Mouse (Mus musculus) intestine, postnatal 0 days (tissue): Measurements from ENCODE around the gene Gm26938. TPM values are rescaled to one million over a fixed set of nuclear protein-coding genes. Genes with fewer than 3 reads are reported as not detected.

Experiments used
- ATAC-seq: fragments of 200-750 bp; cut with Nextera tagmentation; 2 replicates; pipeline ENCODE4 v1.8.0; 2017; ENCODE audit warnings: mild to moderate bottlenecking, moderate TSS enrichment, moderate library complexity
- H3K27ac ChIP-seq: fragments of 300-500 bp; sonication (generic); 2 replicates; pipeline ENCODE4 v1.5.1; 2014; ENCODE audit warnings: mild to moderate bottlenecking, low read depth, low read length, moderate library complexity
- H3K27me3 ChIP-seq: fragments of 300-500 bp; sonication (generic); replicated peaks from 2 replicates; pipeline ENCODE4 v1.6.1; 2014; ENCODE audit warnings: low read length, mixed read lengths; ENCODE audit not compliant: control insufficient read depth, insufficient read depth
- H3K36me3 ChIP-seq: fragments of 300-500 bp; sonication (generic); 2 replicates; pipeline ENCODE4 v1.6.1; 2014; ENCODE audit warnings: mild to moderate bottlenecking, moderate library complexity; ENCODE audit not compliant: control insufficient read depth, insufficient read depth
- H3K4me1 ChIP-seq: fragments of 300-500 bp; sonication (generic); replicated peaks from 2 replicates; pipeline ENCODE4 v1.6.1; 2014; ENCODE audit warnings: antibody characterized with exemption, low read length, mixed read lengths; ENCODE audit not compliant: control insufficient read depth, insufficient read depth
- H3K4me2 ChIP-seq: fragments of 300-500 bp; sonication (generic); replicated peaks from 2 replicates; pipeline ENCODE4 v1.6.1; 2014; ENCODE audit warnings: low read depth, mild to moderate bottlenecking, moderate library complexity
- H3K4me3 ChIP-seq: fragments of 300-500 bp; sonication (generic); 2 replicates; pipeline ENCODE4 v1.5.1; 2014; ENCODE audit warnings: low read depth, low read length
- H3K9ac ChIP-seq: fragments of 300-500 bp; sonication (generic); 2 replicates; pipeline ENCODE4 v1.6.1; 2014; ENCODE audit warnings: mild to moderate bottlenecking, low read depth, low read length
- H3K9me3 ChIP-seq: fragments of 300-500 bp; sonication (generic); 2 replicates; pipeline ENCODE4 v1.6.1; 2016; ENCODE audit warnings: mixed run types; ENCODE audit not compliant: control insufficient read depth
- CTCF ChIP-seq: sonication (generic); IDR thresholded peaks from 2 replicates; pipeline ENCODE4 v1.5.1; 2016; ENCODE audit warnings: low read depth, mild to moderate bottlenecking, control low read depth, antibody characterized with exemption, moderate library complexity
- WGBS: fragments of 180-500 bp; shearing (Covaris S2); extraction: QIAGEN DNeasy Blood & Tissue Kit; methylation state at CpG from one replicate; pipeline ENCODE4 v1.1.7; 2014; 5-methylcytosine and 5-hydroxymethylcytosine counted together
- polyA plus RNA-seq: library from polyadenylated mRNA; unstranded; fragments of >200 nt; fragmentation: Nextera tagmentation; extraction: Ambion mirVana; gene quantifications from 2 replicates; pipeline ENCODE4 v1.2.1, GENCODE M21; 2015

Gm26938 gene
- polyA plus RNA-seq, 1 experiment from 2014 or later = not detected

DNA sequence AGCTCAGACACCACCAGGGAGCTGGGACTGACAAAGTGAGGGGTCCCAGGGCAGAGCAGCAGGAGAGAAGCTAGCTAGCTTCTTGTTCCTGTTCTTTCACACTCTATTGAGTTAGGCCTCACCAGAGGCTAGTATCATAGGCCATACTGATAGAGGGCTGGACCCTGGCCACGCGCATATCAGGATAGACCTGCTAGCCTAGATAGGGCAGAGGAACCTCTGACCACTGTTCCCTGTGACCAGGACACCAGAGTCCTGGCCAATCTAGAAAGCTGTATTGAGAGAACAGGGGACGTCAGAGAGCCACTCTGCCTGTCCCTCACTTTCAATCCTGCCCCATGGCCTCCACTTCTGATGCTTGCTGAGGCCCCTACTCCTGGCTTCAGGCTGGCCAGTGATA, 8.2 kb downstream of the Gm26938 start:
- ATAC-seq = peak; percentile 7; the same call in 1 of the 2 replicates
- Histone ChIP-seq H3K4me3 (no peak overlapping the region), H3K27ac (peak overlapping the region; percentile 87), H3K27me3 (no peaks in the 10 kb centered on the region; the same call in 1 of the 2 replicates), H3K9ac (no peak overlapping the region), H3K36me3 (peaks cover 6% of the 10 kb centered on the region; the same call in 1 of the 2 replicates), H3K4me1 (0 out of 2 replicates have a peak, but pooled peaks cover 6% of the 10 kb centered on the region), H3K9me3 (no peaks in the 10 kb centered on the region), H3K4me2 (peak overlapping the region; percentile 62)
- no peak for TF ChIP-seq CTCF
- WGBS = 52% methylated on average over 3 of the region's 3 CpGs

DNA sequence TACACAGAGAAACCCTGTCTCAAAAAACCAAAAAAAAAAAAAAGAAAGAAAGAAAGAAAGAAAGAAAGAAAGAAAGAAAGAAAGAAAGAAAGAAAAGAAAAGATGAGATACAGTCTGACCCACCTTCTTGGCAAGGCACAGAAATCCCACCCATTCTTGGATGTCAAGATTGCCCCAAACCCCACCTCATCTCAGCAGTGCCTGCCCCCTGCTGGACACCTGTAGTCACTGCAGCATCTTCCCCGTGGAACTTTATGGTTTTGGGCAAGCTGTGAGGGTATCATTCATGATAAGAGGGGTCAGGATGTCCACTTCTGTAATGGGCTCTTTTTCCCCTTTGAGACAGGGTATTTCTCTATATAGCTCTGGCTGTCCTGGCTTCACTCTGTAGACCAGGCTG, 8.9 kb downstream of the Gm26938 start:
- ATAC-seq = no peak
- Histone ChIP-seq H3K27me3 (no peaks in the 10 kb centered on the region; the same call in 1 of the 2 replicates), H3K4me2 (peak overlapping the region; percentile 62), H3K27ac (peak overlapping the region; percentile 87; the same call in 1 of the 2 replicates), H3K9me3 (no peaks in the 10 kb centered on the region), H3K9ac (no peak overlapping the region), H3K4me3 (no peak overlapping the region), H3K36me3 (no peaks in the 10 kb centered on the region; the same call in 1 of the 2 replicates), H3K4me1 (0 out of 2 replicates have a peak, but pooled peaks cover 6% of the 10 kb centered on the region)
- 0% methylated on average over 1 of the region's 1 CpGs for WGBS
- peak; percentile 86 for TF ChIP-seq CTCF

DNA sequence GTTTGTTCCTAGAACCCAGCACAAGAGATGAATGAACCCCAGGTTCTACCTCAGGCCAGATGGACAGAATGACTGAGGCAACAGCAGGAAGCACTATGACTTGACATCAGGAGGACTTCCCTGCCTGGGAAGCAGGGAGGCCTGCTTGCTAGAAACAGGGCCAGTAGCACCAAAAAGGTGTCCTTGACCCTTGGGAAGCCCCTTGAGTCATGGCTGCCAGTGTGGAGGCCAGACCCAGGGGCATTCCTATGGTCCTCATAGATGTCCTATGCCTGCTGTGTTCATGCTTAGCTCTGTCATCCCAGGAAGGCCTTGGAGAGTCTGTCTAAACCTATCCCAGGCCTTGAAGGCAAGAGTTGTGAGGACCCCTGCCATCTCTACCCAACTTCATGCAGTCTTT, 9.8 kb downstream of the Gm26938 start:
- no peak for TF ChIP-seq CTCF
- H3K27ac ChIP-seq = no peak overlapping the region
- H3K9ac ChIP-seq = no peak overlapping the region
- H3K4me3 ChIP-seq = no peak overlapping the region
- H3K4me2 ChIP-seq = no peak overlapping the region
- H3K27me3 ChIP-seq = no peaks in the 10 kb centered on the region; the same call in 1 of the 2 replicates
- no peak for ATAC-seq
- H3K9me3 ChIP-seq = no peaks in the 10 kb centered on the region
- 0 out of 2 replicates have a peak, but pooled peaks cover 4% of the 10 kb centered on the region for H3K4me1 ChIP-seq
- no peaks in the 10 kb centered on the region for H3K36me3 ChIP-seq

DNA sequence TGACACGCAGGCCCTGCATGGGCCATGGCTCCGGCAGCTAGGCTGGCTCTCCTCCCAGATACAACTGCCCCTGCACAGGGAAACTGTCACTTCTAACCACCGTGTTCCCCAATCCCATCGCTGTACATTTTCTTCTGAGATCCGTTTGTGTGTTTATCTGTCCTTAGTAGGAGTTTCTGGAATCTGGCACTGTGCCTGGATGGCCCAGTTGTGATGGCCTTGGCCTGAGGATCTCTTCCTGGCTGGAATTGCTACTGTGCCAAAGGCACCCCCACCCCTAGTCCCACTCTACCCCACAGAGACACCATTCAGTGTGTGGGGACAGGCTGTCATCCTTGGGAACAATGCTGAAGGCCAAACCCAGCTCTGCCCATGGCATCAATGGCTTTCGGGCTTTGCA, 10.2 kb downstream of the Gm26938 start:
- ATAC-seq = no peak
- Histone ChIP-seq H3K27me3 (no peaks in the 10 kb centered on the region; the same call in 1 of the 2 replicates), H3K4me3 (no peak overlapping the region), H3K4me1 (0 out of 2 replicates have a peak, but pooled peaks cover 4% of the 10 kb centered on the region), H3K27ac (no peak overlapping the region), H3K9ac (no peak overlapping the region), H3K4me2 (no peak overlapping the region), H3K9me3 (no peaks in the 10 kb centered on the region), H3K36me3 (no peaks in the 10 kb centered on the region)
- no peak for TF ChIP-seq CTCF
- 56% methylated on average over 6 of the region's 6 CpGs for WGBS

DNA sequence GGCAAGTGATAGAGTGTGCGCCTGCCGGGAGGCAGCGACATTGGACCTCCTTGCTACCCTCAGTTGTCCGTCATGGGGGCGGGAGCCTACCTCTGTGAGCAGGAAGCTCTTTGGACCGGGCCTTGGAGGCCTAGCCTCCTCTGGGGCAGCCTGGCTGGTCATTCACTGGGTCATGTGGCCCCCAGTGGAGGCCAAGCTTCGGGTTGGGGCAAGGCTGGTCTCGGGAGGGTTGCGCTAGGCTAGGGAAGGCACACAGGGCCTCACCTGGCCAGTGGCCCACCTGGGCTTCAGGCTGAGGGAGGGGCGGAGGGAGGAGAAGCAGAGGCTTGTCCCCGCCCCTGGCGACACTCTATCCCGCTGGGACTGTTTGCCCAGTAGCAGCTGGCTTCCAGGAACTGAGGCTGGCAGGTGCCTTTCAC, 12.2 kb downstream of the Gm26938 start:
- Histone ChIP-seq H3K9ac (peak overlapping the region; percentile 40), H3K4me2 (peak overlapping the region; percentile 62), H3K27me3 (no peaks in the 10 kb centered on the region; the same call in 1 of the 2 replicates), H3K27ac (peak overlapping the region; percentile 79), H3K4me1 (0 out of 2 replicates have a peak, but pooled peaks cover 4% of the 10 kb centered on the region), H3K4me3 (peak overlapping the region; percentile 31), H3K36me3 (no peaks in the 10 kb centered on the region; the same call in 1 of the 2 replicates), H3K9me3 (no peaks in the 10 kb centered on the region)
- peak; percentile 73 for ATAC-seq
- 3% methylated on average over 13 of the region's 13 CpGs for WGBS
- TF ChIP-seq CTCF = no peak

DNA sequence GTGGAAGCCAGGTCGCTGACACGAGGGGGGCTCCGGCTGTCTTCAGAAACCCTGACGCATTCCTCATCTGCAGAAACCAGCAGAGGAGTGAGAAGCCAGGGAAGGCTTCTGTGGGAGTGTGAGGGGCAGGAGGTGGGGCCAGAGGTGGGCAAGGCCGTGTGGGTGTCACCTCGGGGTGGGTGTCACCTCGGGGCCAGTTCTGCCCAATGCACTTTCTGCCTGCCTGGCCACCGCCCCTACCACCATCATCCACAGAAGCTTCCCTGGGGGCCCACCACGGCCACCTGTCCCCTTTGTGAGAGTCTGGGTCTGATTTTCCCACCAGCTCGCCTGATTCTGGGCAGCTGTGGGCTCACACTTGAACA, 13.1 kb downstream of the Gm26938 start:
- no peak for ATAC-seq

More for the DNA sequence above, 13.1 kb downstream of the Gm26938 start:
- H3K4me1 ChIP-seq = 0 out of 2 replicates have a peak, but pooled peaks cover 4% of the 10 kb centered on the region
- peaks cover 5% of the 10 kb centered on the region for H3K36me3 ChIP-seq
- peak overlapping the region; percentile 31 for H3K4me3 ChIP-seq
- 23% methylated on average over 8 of the region's 10 CpGs for WGBS
- H3K4me2 ChIP-seq = peak overlapping the region; percentile 62
- H3K9me3 ChIP-seq = no peaks in the 10 kb centered on the region
- H3K9ac ChIP-seq = peak overlapping the region; percentile 40; the same call in 1 of the 2 replicates
- H3K27ac ChIP-seq = peak overlapping the region; percentile 79
- no peaks in the 10 kb centered on the region; the same call in 1 of the 2 replicates for H3K27me3 ChIP-seq
- TF ChIP-seq CTCF = no peak
